Mouse (Mus musculus) embryonic facial prominence, embryonic 13.5 days (tissue): ENCODE results near the gene Serpine2. TPM values are rescaled to one million over a fixed set of nuclear protein-coding genes. Genes with fewer than 3 reads are reported as not detected.

Source experiments
- ATAC-seq: fragments of 200-750 bp; cut with Nextera tagmentation; 2 replicates; pipeline ENCODE4 v1.8.0; 2017; ENCODE audit warnings: low read depth; ENCODE audit not compliant: insufficient number of reproducible peaks, insufficient read depth, low FRiP score, low TSS enrichment
- H3K27ac ChIP-seq: fragments of 300-500 bp; sonication (generic); 2 replicates; pipeline ENCODE4 v1.5.1; 2015; ENCODE audit warnings: moderate library complexity, mild to moderate bottlenecking, inconsistent platforms
- H3K27me3 ChIP-seq: fragments of 300-500 bp; sonication (generic); 2 replicates; pipeline ENCODE4 v1.6.1; 2015; ENCODE audit warnings: mild to moderate bottlenecking, inconsistent platforms
- H3K36me3 ChIP-seq: fragments of 300-500 bp; sonication (generic); 2 replicates; pipeline ENCODE4 v1.6.1; 2015; ENCODE audit warnings: mild to moderate bottlenecking, inconsistent platforms
- H3K4me1 ChIP-seq: fragments of 300-500 bp; sonication (generic); 2 replicates; pipeline ENCODE4 v1.6.1; 2015; ENCODE audit warnings: inconsistent platforms
- H3K4me2 ChIP-seq: fragments of 300-500 bp; sonication (generic); 2 replicates; pipeline ENCODE4 v1.6.1; 2015; ENCODE audit warnings: moderate library complexity, mild to moderate bottlenecking, inconsistent platforms
- H3K4me3 ChIP-seq: fragments of 300-500 bp; sonication (generic); 2 replicates; pipeline ENCODE4 v1.5.1; 2015; ENCODE audit warnings: mild to moderate bottlenecking, inconsistent platforms
- H3K9ac ChIP-seq: fragments of 300-500 bp; sonication (generic); 2 replicates; pipeline ENCODE4 v1.6.1; 2015; ENCODE audit warnings: mild to moderate bottlenecking, inconsistent platforms
- H3K9me3 ChIP-seq: fragments of 300-500 bp; sonication (generic); 2 replicates; pipeline ENCODE4 v1.6.1; 2016; ENCODE audit warnings: inconsistent platforms
- WGBS: fragments of 180-500 bp; shearing (Covaris S2); methylation state at CpG from one replicate; pipeline ENCODE4 v1.1.7; 2015; ENCODE audit warnings: mixed read lengths; 5-methylcytosine and 5-hydroxymethylcytosine counted together
- polyA plus RNA-seq: library from polyadenylated mRNA; unstranded; fragments of >200 nt; fragmentation: Nextera tagmentation; extraction: Ambion mirVana; gene quantifications from 2 replicates; pipeline ENCODE4 v1.2.1, GENCODE M21; 2015

The Serpine2 gene
- polyA plus RNA-seq, 1 experiment from 2014 or later: 311 TPM

DNA sequence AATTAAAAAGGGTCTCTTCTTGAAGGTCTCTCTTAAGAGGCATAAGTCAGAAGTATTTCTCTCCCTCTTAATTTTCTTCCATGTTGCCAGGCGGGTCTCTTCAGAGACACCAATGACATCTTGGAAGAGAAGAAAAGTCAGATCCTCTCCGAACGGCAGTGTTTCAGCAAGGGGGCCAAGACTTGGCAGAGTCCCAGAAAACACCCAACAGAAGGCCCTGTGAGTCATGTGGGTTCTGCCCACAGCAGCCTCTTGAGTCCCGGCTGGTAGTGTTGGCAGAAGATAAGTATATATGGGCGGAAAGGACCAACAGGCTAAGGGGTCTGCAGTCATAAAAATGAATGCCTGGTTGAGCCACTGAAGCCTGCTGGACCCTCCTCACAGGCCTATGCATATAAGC lies 54.1 kb downstream of the Serpine2 start:
- H3K4me2 ChIP-seq: no peak overlapping the region
- no peak overlapping the region for H3K4me3 ChIP-seq
- H3K9me3 ChIP-seq: no peaks in the 10 kb centered on the region
- no peaks in the 10 kb centered on the region for H3K27me3 ChIP-seq
- WGBS: 79% methylated on average over 5 of the region's 5 CpGs
- no peak overlapping the region for H3K9ac ChIP-seq
- H3K4me1 ChIP-seq: peaks cover 6% of the 10 kb centered on the region
- peaks cover 49% of the 10 kb centered on the region for H3K36me3 ChIP-seq
- ATAC-seq: no peak
- H3K27ac ChIP-seq: no peak overlapping the region

DNA sequence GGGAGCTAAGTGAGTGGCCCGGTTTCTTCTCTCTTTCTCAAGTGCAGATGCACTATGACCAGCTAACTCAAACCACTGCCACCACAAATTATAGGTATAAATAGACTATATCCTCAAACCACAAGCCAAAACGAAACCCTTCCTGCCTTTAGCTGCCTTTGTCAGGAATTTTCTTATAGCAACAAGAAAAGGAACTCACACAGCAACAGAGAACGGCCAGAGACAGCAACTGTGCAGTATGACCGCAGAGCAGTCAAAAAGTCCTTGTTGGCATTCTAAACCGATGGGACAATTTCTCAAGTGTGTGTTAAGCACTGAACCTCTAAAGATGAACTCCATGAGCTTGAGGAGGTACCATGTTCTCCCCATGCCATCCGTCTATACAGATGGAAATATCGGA lies 57.4 kb downstream of the Serpine2 start:
- no peaks in the 10 kb centered on the region for H3K9me3 ChIP-seq
- H3K9ac ChIP-seq: no peak overlapping the region
- peaks cover 3% of the 10 kb centered on the region for H3K4me1 ChIP-seq
- no peak overlapping the region for H3K27ac ChIP-seq
- peaks cover 56% of the 10 kb centered on the region for H3K36me3 ChIP-seq
- WGBS: 63% methylated on average over 7 of the region's 7 CpGs
- no peak overlapping the region for H3K4me2 ChIP-seq
- no peaks in the 10 kb centered on the region for H3K27me3 ChIP-seq
- no peak for ATAC-seq
- no peak overlapping the region for H3K4me3 ChIP-seq

DNA sequence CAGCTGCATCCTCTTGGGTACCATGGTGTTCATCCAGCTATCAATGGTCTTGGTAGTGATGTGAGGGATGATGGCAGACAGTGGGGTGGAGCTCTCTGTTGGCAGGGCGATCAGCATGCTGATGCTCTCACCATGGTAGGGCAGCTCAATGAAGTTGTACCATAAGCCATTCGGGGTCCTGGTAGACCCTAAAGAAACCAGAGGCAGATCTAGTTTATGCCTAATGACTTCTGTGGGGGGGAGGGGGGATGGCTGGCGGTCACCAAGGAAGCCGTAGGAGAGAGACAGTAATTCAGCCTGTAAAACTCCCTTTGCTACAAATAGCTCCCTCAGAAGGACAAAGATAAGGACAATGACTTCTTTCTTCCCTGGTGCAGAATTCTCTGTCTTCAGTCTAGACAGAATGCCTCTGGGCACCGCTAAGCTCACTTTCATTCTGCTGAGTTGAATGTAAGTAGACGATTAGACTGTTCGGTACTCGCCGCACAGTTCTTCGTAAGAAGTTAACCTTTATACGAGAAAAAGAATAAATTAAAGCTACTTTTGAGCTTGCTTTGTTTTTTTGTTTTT lies 58.0 kb downstream of the Serpine2 start:
- no peak for ATAC-seq
- H3K4me3 ChIP-seq: no peak overlapping the region
- peaks cover 3% of the 10 kb centered on the region for H3K4me1 ChIP-seq
- H3K27ac ChIP-seq: no peak overlapping the region
- H3K9ac ChIP-seq: no peak overlapping the region
- H3K27me3 ChIP-seq: no peaks in the 10 kb centered on the region
- no peak overlapping the region for H3K4me2 ChIP-seq
- no peaks in the 10 kb centered on the region for H3K9me3 ChIP-seq
- WGBS: 55% methylated on average over 11 of the region's 11 CpGs
- peaks cover 59% of the 10 kb centered on the region for H3K36me3 ChIP-seq

DNA sequence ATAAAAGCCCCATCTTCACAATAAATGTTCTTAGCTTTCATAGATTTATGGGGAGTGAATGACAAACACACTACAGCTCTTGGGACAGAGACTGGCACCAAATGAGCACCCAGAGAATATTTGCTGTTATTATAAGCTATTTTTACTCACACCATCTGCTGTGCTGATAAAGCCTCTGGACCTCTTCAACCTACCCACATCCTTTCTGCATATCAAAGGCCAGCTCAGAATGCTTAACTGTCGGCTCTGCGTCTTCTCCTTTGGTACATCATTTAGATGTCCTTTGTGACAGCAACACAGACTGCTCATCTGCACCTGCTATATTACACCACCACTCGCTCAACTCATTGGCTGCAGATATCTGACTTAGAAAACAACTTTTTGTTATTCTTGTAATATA lies 63.9 kb downstream of the Serpine2 start:
- Histone ChIP-seq H3K4me3 (no peak overlapping the region), H3K27ac (no peak overlapping the region), H3K27me3 (no peaks in the 10 kb centered on the region), H3K36me3 (peaks cover 61% of the 10 kb centered on the region), H3K9ac (no peak overlapping the region), H3K4me2 (no peak overlapping the region), H3K9me3 (no peaks in the 10 kb centered on the region), H3K4me1 (no peaks in the 10 kb centered on the region)
- WGBS: 87% methylated on average over 3 of the region's 3 CpGs
- no peak for ATAC-seq

DNA sequence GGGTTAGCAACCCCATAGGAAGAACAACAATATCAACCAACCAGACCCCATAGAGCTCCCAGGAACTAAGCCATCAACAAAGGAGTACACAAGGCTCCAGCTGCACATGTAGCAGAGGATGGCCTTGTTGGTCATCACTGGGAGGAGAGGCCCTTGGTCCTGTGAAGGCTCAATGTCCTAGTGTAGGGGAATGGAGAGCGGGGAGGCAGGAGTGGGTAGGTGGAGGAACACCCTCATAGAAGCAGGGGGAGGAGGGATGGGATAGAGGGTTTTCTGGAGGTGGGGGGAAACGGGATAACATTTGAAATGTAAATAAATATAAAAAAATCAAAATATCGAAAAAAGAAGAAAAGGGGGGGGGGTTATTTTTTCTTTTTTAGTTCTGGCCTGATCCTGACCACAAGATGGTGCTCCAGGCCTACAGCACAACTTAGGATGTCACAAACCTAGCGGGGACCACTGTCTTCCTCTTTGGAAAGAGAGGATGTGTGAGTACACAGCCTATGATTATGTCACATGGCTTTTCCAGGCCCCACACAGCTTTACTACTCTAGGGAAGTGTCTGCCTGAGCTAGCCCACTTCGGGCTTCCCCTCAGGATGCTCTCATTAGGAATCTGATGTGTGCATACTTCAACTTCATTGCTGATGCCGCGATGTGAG lies 74.6 kb downstream of the Serpine2 start:
- peaks cover 18% of the 10 kb centered on the region for H3K36me3 ChIP-seq
- no peak overlapping the region for H3K4me2 ChIP-seq
- WGBS: 59% methylated on average over 7 of the region's 7 CpGs
- no peak overlapping the region for H3K27ac ChIP-seq
- ATAC-seq: no peak; the same call in 1 of the 2 replicates
- H3K4me3 ChIP-seq: no peak overlapping the region
- H3K9me3 ChIP-seq: no peaks in the 10 kb centered on the region
- H3K9ac ChIP-seq: no peak overlapping the region
- H3K4me1 ChIP-seq: peaks cover 6% of the 10 kb centered on the region
- no peaks in the 10 kb centered on the region for H3K27me3 ChIP-seq

DNA sequence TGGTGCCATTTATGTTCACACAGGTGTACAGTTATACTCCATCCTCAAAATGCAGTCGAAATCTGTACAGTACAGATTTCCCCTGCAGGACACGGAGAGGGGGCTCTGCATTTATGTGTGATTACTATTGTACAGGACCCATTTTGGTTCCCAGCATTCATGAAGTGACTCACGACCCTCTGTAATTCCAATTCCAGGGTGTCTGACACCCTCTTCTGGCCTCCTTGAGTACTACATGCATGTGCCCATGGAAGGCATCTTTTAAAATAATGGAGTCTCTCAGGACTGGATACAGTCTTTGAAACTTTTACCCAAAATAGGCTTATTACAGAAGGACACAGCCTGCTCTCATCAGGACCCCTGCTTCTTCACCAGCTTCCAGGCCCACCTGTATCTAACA lies 78.5 kb downstream of the Serpine2 start:
- ATAC-seq: no peak
- H3K36me3 ChIP-seq: peaks cover 53% of the 10 kb centered on the region
- no peaks in the 10 kb centered on the region for H3K9me3 ChIP-seq
- H3K4me2 ChIP-seq: no peak overlapping the region
- WGBS: 83% methylated on average over 3 of the region's 3 CpGs
- no peaks in the 10 kb centered on the region for H3K4me1 ChIP-seq
- H3K9ac ChIP-seq: no peak overlapping the region
- H3K27me3 ChIP-seq: no peaks in the 10 kb centered on the region
- H3K4me3 ChIP-seq: no peak overlapping the region
- H3K27ac ChIP-seq: no peak overlapping the region

DNA sequence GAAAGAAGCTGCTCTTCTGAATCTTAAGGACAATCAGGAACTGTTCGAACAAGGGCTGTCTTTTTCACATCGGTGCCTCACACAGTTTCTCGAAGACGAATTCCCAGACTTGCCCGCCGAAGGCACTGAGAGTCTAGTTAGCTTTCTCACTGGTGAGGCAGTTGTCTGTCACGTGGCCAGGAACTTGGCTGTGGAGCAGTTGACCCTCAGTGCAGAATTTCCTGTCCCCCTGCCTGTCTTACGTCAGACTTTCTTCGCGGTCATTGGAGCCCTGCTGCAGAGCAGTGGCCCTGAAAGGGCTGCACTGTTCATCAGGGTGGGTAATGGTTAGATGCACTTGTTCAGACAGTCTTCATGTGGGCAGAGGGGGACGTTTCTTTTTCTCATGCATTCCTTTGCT lies 83.0 kb downstream of the Serpine2 start:
- WGBS: 79% methylated on average over 11 of the region's 11 CpGs
- Histone ChIP-seq H3K4me2 (no peak overlapping the region), H3K4me1 (0 out of 2 replicates have a peak, but pooled peaks cover 2% of the 10 kb centered on the region), H3K27me3 (no peaks in the 10 kb centered on the region), H3K36me3 (peaks cover 49% of the 10 kb centered on the region), H3K4me3 (no peak overlapping the region), H3K9me3 (no peaks in the 10 kb centered on the region), H3K9ac (no peak overlapping the region), H3K27ac (no peak overlapping the region)
- no peak for ATAC-seq

DNA sequence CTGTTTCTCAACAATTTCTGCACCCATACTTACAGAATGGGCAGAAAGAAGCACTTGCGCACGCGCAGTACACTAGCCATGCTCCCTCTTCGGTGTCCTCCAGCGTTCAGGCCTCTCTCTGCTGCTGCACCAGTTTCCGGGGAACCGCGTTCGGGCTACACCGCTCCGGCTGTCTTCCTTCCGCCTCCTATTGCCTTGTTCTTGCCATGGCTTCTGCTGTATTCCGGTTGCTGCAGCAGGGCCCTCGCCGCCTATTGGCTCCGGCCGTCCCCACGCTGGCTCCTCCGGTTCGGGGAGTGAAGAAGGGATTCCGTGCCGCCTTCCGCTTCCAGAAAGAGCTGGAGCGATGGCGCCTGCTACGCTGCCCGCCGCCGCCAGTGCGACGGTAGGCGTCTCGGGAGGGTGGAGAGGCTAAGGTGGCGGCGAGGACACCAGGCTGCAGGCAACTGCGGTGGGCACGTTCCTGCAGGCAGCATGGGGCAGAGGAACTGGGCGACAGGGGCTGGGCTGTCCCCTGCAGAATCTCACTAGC lies 85.0 kb downstream of the Serpine2 start, which contains the start of the genes Mrpl44 and Wdfy1:
Mrpl44 (plus strand) TSS at position 92 of the 532 bp plus-strand sequence.
Wdfy1 (minus strand) TSS at position 217 of the 532 bp plus-strand sequence.
- ATAC-seq: peak; percentile 97
- under 1% methylated on average over 38 of the region's 38 CpGs for WGBS
- H3K4me1 ChIP-seq: 0 out of 2 replicates have a peak, but pooled peaks cover 2% of the 10 kb centered on the region

DNA sequence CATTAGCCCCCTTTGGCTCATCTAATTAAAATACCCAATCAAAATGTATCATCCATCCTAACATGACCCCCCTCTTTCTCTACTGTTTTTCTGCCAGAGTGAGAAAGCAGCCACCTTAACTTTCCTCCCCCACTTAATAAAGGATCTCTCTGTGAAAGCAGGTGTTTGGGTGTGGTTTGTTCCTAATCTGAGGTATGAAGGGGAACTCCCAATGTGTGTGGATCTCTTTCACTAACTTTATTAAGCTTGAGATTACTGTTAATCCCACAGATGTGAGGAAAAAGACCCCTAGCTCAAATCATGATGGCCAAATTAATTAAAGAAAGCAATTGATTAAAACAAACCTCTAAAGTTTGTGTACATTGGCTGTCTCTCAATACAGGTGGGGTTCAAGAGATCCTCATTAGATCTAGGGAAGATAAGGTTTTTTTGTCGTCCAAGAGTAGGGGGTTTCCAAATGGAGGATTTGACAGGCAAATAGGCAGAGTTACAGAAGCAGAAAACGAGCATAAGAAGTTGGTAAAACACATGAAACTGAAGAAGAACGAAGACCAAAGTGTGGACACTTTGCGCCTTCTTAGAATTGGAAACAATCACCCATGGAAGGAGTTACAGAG lies 86.7 kb downstream of the Serpine2 start:
- no peaks in the 10 kb centered on the region for H3K9me3 ChIP-seq
- H3K27me3 ChIP-seq: no peaks in the 10 kb centered on the region
- H3K9ac ChIP-seq: no peak overlapping the region
- H3K27ac ChIP-seq: no peak overlapping the region
- peaks cover 15% of the 10 kb centered on the region for H3K36me3 ChIP-seq
- WGBS: 84% methylated on average over 4 of the region's 4 CpGs
- no peak overlapping the region for H3K4me2 ChIP-seq
- no peak overlapping the region for H3K4me3 ChIP-seq
- no peak for ATAC-seq
- H3K4me1 ChIP-seq: 0 out of 2 replicates have a peak, but pooled peaks cover 2% of the 10 kb centered on the region

More for the DNA sequence above, 85.0 kb downstream of the Serpine2 start, which contains the start of the genes Mrpl44 and Wdfy1:
- Histone ChIP-seq H3K4me3 (peak within 1 kb of the TSS; percentile 94), H3K9me3 (no peaks in the 10 kb centered on the region), H3K4me2 (peak within 1 kb of the TSS; percentile 63), H3K36me3 (peaks cover 32% of the 10 kb centered on the region), H3K27me3 (no peaks in the 10 kb centered on the region), H3K9ac (peak within 1 kb of the TSS; percentile 92), H3K27ac (peak within 1 kb of the TSS; percentile 89)

DNA sequence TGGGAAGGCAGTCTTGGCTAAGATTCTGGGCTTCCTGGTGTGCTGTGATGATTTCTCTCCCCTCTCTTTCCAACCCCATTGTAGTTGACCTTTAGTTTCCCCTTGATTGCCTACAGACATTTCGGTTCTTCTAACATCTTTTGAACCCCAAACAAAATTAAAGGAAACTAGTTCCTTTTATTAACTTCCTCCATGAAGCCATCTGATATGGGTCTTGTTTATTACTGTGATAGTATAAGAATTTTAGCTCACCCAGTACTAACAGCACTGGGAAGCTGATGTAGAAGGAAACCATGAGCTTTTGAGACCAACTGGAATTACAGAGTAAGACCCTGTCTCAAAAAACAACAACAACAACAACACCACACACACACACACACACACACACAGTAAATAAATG lies 92.7 kb downstream of the Serpine2 start:
- H3K27ac ChIP-seq: no peak overlapping the region
- no peak overlapping the region for H3K4me3 ChIP-seq
- H3K9ac ChIP-seq: no peak overlapping the region
- H3K4me2 ChIP-seq: no peak overlapping the region
- H3K36me3 ChIP-seq: no peaks in the 10 kb centered on the region
- 45% methylated on average over 1 of the region's 1 CpGs for WGBS
- no peak for ATAC-seq
- H3K27me3 ChIP-seq: no peaks in the 10 kb centered on the region
- H3K4me1 ChIP-seq: no peaks in the 10 kb centered on the region
- H3K9me3 ChIP-seq: no peaks in the 10 kb centered on the region

DNA sequence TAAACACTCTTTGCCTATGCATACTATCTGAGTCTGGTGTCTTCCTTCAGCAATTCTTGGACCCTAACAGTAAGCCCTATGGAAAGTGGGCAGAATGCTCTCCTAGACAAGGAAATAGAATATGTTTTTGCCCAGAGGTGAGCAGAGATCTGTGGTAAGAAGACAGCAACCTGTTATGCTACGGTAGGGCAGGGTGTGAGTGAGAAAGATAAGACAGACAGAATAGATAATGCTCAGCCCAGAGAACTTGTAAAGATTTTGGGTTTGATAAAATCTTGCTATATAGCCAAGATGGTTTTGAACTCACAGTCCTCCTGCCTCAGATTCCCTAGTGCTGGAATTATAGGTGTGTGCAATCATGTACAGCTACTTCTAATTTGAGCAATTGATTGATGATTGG lies 96.5 kb downstream of the Serpine2 start:
- Histone ChIP-seq H3K4me1 (peaks cover 17% of the 10 kb centered on the region), H3K9ac (no peak overlapping the region), H3K4me3 (no peak overlapping the region), H3K9me3 (no peaks in the 10 kb centered on the region), H3K27me3 (no peaks in the 10 kb centered on the region), H3K4me2 (no peak overlapping the region), H3K36me3 (no peaks in the 10 kb centered on the region), H3K27ac (no peak overlapping the region)
- WGBS: 88% methylated on average over 1 of the region's 1 CpGs
- ATAC-seq: no peak
